Mouse (Mus musculus) hindbrain, embryonic 13.5 days (tissue): ENCODE data around the gene Obscn. TPM values are rescaled to one million over a fixed set of nuclear protein-coding genes. Genes with fewer than 3 reads are reported as not detected.

ENCODE experiments used
- ATAC-seq: fragments of 200-750 bp; cut with Nextera tagmentation; 2 replicates; pipeline ENCODE4 v1.8.0; 2017; ENCODE audit warnings: moderate TSS enrichment; ENCODE audit not compliant: low FRiP score
- H3K27ac ChIP-seq: fragments of 300-500 bp; sonication (generic); 2 replicates; pipeline ENCODE4 v1.5.1; 2015; ENCODE audit warnings: inconsistent platforms, mild to moderate bottlenecking, moderate library complexity
- H3K27me3 ChIP-seq: fragments of 300-500 bp; sonication (generic); 2 replicates; pipeline ENCODE4 v1.6.1; 2015; ENCODE audit warnings: mild to moderate bottlenecking, inconsistent platforms
- H3K36me3 ChIP-seq: fragments of 300-500 bp; sonication (generic); 2 replicates; pipeline ENCODE4 v1.6.1; 2015; ENCODE audit warnings: mild to moderate bottlenecking, inconsistent platforms
- H3K4me1 ChIP-seq: fragments of 300-500 bp; sonication (generic); replicated peaks from 2 replicates; pipeline ENCODE4 v1.6.1; 2015; ENCODE audit warnings: inconsistent platforms
- H3K4me2 ChIP-seq: fragments of 300-500 bp; sonication (generic); 2 replicates; pipeline ENCODE4 v1.6.1; 2015; ENCODE audit warnings: inconsistent platforms, mild to moderate bottlenecking, moderate library complexity
- H3K4me3 ChIP-seq: fragments of 300-500 bp; sonication (generic); 2 replicates; pipeline ENCODE4 v1.5.1; 2015; ENCODE audit warnings: mild to moderate bottlenecking, inconsistent platforms
- H3K9ac ChIP-seq: fragments of 300-500 bp; sonication (generic); 2 replicates; pipeline ENCODE4 v1.6.1; 2015; ENCODE audit warnings: mild to moderate bottlenecking, inconsistent platforms
- H3K9me3 ChIP-seq: fragments of 300-500 bp; sonication (generic); 2 replicates; pipeline ENCODE4 v1.6.1; 2016; ENCODE audit warnings: inconsistent platforms
- WGBS: fragments of 180-500 bp; shearing (Covaris S2); methylation state at CpG from one replicate; pipeline ENCODE4 v1.1.7; 2015; 5-methylcytosine and 5-hydroxymethylcytosine counted together
- polyA plus RNA-seq: library from polyadenylated mRNA; unstranded; fragments of >200 nt; fragmentation: Nextera tagmentation; extraction: Ambion mirVana; gene quantifications from 2 replicates; pipeline ENCODE4 v1.2.1, GENCODE M21; 2015

Obscn gene
- polyA plus RNA-seq, 1 experiment from 2014 or later, result 0.22 TPM

- H3K9ac ChIP-seq, result no peak overlapping the region
- H3K27ac ChIP-seq, result no peak overlapping the region
- H3K4me2 ChIP-seq, result no peak overlapping the region
- no peak overlapping the region for H3K4me3 ChIP-seq
- H3K4me1 ChIP-seq, result no peaks in the 10 kb centered on the region
- no peaks in the 10 kb centered on the region for H3K36me3 ChIP-seq
- no peak for ATAC-seq
- H3K27me3 ChIP-seq, result no peaks in the 10 kb centered on the region
- no peaks in the 10 kb centered on the region for H3K9me3 ChIP-seq
- WGBS, result 76% methylated on average over 6 of the region's 6 CpGs
These were observed 109.8 kb downstream of the Obscn start for GRCm38 (mm10) chr11:59026411-59026810.

GRCm38 (mm10) chr11:59015052-59015451 is 121.2 kb downstream of the Obscn start:
- H3K27ac ChIP-seq, result no peak overlapping the region
- no peaks in the 10 kb centered on the region for H3K27me3 ChIP-seq
- no peaks in the 10 kb centered on the region for H3K36me3 ChIP-seq
- no peak overlapping the region for H3K4me2 ChIP-seq
- no peaks in the 10 kb centered on the region for H3K4me1 ChIP-seq
- WGBS, result 41% methylated on average over 9 of the region's 9 CpGs
- H3K9ac ChIP-seq, result no peak overlapping the region
- H3K9me3 ChIP-seq, result no peaks in the 10 kb centered on the region
- no peak overlapping the region for H3K4me3 ChIP-seq
- no peak for ATAC-seq

GRCm38 (mm10) chr11:59002327-59003079 is 133.7 kb downstream of the Obscn start:
- Histone ChIP-seq H3K4me2 (no peak overlapping the region), H3K27ac (no peak overlapping the region), H3K4me1 (no peaks in the 10 kb centered on the region), H3K27me3 (no peaks in the 10 kb centered on the region), H3K4me3 (no peak overlapping the region), H3K9me3 (no peaks in the 10 kb centered on the region), H3K36me3 (no peaks in the 10 kb centered on the region), H3K9ac (no peak overlapping the region)
- ATAC-seq, result no peak
- 82% methylated on average over 7 of the region's 7 CpGs for WGBS

GRCm38 (mm10) chr11:59000635-59001034 is 135.6 kb downstream of the Obscn start:
- H3K9me3 ChIP-seq, result no peaks in the 10 kb centered on the region
- 90% methylated on average over 21 of the region's 21 CpGs for WGBS
- H3K27me3 ChIP-seq, result peaks cover 17% of the 10 kb centered on the region
- no peak overlapping the region for H3K27ac ChIP-seq
- no peak for ATAC-seq
- no peaks in the 10 kb centered on the region for H3K4me1 ChIP-seq
- no peak overlapping the region for H3K9ac ChIP-seq
- H3K36me3 ChIP-seq, result no peaks in the 10 kb centered on the region
- no peak overlapping the region for H3K4me2 ChIP-seq
- no peak overlapping the region for H3K4me3 ChIP-seq

DNA sequence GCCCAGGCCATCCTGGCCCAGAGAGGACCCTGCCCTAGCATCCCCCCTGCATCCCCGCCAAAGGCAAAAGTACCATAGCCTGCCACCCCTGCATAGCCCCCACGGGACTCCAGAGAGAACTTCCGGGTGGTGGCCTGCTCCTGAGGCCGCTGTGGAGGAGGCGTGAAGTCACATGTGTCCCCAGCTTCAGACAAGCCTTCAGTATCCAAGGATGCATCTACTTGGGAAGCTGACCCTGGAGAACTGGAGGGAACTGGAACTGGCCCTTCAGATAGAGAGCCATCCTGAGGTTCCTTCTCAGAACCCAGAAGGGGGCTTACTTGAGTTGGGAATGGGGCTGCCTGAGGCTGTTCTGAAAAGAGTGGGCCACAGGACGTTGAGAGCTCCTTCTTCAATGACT is 136.4 kb downstream of the Obscn start:
- no peak for ATAC-seq
- WGBS, result 83% methylated on average over 6 of the region's 6 CpGs
- Histone ChIP-seq H3K27me3 (peaks cover 25% of the 10 kb centered on the region), H3K4me2 (no peak overlapping the region), H3K4me3 (no peak overlapping the region), H3K27ac (no peak overlapping the region), H3K36me3 (no peaks in the 10 kb centered on the region), H3K9ac (no peak overlapping the region), H3K4me1 (0 out of 2 replicates have a peak, but pooled peaks cover 1% of the 10 kb centered on the region), H3K9me3 (no peaks in the 10 kb centered on the region)

DNA sequence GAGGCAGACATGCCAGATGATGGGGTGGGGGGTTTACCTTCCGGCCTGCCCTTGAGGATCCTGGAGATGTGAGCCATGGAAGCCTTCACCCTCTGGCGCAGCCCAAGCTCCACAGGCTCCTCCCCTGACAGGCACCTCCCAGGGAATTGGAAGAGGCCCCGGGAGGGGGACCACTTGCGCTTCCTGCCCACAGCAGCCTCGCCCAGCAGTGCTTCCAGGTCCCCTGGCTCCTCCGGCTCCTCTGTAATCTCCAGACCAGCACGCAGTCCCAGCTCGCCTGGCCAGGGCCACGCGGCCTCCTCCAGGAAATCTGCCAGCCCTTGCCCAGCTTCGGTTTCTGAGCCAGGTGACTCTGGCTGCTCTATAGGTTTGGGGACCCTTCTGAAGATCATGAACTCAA is 137.0 kb downstream of the Obscn start:
- no peaks in the 10 kb centered on the region for H3K36me3 ChIP-seq
- H3K4me1 ChIP-seq, result peaks cover 7% of the 10 kb centered on the region
- no peaks in the 10 kb centered on the region for H3K9me3 ChIP-seq
- no peak overlapping the region for H3K4me3 ChIP-seq
- H3K27me3 ChIP-seq, result peaks cover 27% of the 10 kb centered on the region
- no peak overlapping the region for H3K27ac ChIP-seq
- no peak for ATAC-seq
- WGBS, result 66% methylated on average over 11 of the region's 11 CpGs
- no peak overlapping the region for H3K9ac ChIP-seq
- H3K4me2 ChIP-seq, result no peak overlapping the region

- no peak overlapping the region for H3K4me3 ChIP-seq
- peaks cover 8% of the 10 kb centered on the region for H3K4me1 ChIP-seq
- no peak overlapping the region for H3K9ac ChIP-seq
- H3K27me3 ChIP-seq, result peaks cover 36% of the 10 kb centered on the region
- H3K9me3 ChIP-seq, result no peaks in the 10 kb centered on the region
- H3K36me3 ChIP-seq, result no peaks in the 10 kb centered on the region
- H3K4me2 ChIP-seq, result no peak overlapping the region
- H3K27ac ChIP-seq, result no peak overlapping the region
- no peak for ATAC-seq
- WGBS, result 91% methylated on average over 5 of the region's 5 CpGs
These were observed 138.7 kb downstream of the Obscn start for GRCm38 (mm10) chr11:58997541-58997940.

- WGBS, result 67% methylated on average over 12 of the region's 12 CpGs
- no peak overlapping the region for H3K9ac ChIP-seq
These were observed 140.3 kb downstream of the Obscn start for GRCm38 (mm10) chr11:58995807-58996370.

GRCm38 (mm10) chr11:58995061-58995806 is 141.0 kb downstream of the Obscn start:
- H3K27ac ChIP-seq, result no peak overlapping the region
- peaks cover 8% of the 10 kb centered on the region for H3K4me1 ChIP-seq
- H3K9me3 ChIP-seq, result no peaks in the 10 kb centered on the region
- H3K4me3 ChIP-seq, result peak overlapping the region; percentile 41; the same call in 1 of the 2 replicates
- H3K9ac ChIP-seq, result peak overlapping the region; percentile 67; the same call in 1 of the 2 replicates
- no peak for ATAC-seq
- peaks cover 36% of the 10 kb centered on the region for H3K27me3 ChIP-seq
- 83% methylated on average over 9 of the region's 9 CpGs for WGBS
- peak overlapping the region; percentile 65; the same call in 1 of the 2 replicates for H3K4me2 ChIP-seq
- peaks cover 16% of the 10 kb centered on the region for H3K36me3 ChIP-seq

More at GRCm38 (mm10) chr11:58995807-58996370, 140.3 kb downstream of the Obscn start:
- peaks cover 36% of the 10 kb centered on the region for H3K27me3 ChIP-seq
- no peak overlapping the region for H3K4me2 ChIP-seq
- H3K36me3 ChIP-seq, result peaks cover 10% of the 10 kb centered on the region
- peaks cover 8% of the 10 kb centered on the region for H3K4me1 ChIP-seq
- ATAC-seq, result no peak
- no peaks in the 10 kb centered on the region for H3K9me3 ChIP-seq
- no peak overlapping the region for H3K27ac ChIP-seq
- no peak overlapping the region for H3K4me3 ChIP-seq

DNA sequence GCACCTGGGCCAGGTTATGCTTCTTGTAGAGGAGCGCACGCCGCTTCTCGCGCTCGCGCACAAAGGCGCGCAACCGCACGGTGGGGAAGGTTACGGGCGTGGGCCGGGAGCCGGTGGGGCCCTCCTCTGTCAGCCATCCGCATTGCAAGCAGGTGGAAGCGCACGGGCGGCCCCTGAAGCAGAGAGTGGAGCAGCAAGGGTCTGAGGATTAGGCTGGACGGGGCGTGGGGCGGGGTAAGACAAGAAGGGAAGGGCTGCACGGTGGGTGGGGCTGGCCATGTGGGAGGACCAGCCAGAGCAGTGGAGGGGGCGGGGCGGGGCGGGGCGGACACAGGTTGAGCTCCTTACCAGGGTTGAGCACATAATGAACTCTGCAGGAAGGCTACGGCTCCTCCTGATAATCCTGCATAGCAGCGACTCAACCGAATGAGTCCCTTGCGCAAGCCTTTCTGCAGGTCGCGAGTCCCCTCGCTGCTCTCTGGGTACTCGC is 141.8 kb downstream of the Obscn start:
- Histone ChIP-seq H3K4me3 (peak overlapping the region; percentile 41), H3K9ac (peak overlapping the region; percentile 67), H3K4me1 (peaks cover 8% of the 10 kb centered on the region), H3K4me2 (peak overlapping the region; percentile 65), H3K36me3 (peaks cover 25% of the 10 kb centered on the region), H3K27me3 (peaks cover 36% of the 10 kb centered on the region), H3K9me3 (no peaks in the 10 kb centered on the region), H3K27ac (no peak overlapping the region)
- peak; percentile 68 for ATAC-seq
- 4% methylated on average over 35 of the region's 35 CpGs for WGBS

- no peak overlapping the region for H3K27ac ChIP-seq
- H3K9ac ChIP-seq, result no peak overlapping the region
- H3K4me1 ChIP-seq, result peaks cover 8% of the 10 kb centered on the region
- no peaks in the 10 kb centered on the region for H3K9me3 ChIP-seq
- peaks cover 37% of the 10 kb centered on the region for H3K36me3 ChIP-seq
- peaks cover 36% of the 10 kb centered on the region for H3K27me3 ChIP-seq
- 87% methylated on average over 6 of the region's 6 CpGs for WGBS
- ATAC-seq, result no peak
- no peak overlapping the region for H3K4me3 ChIP-seq
- H3K4me2 ChIP-seq, result no peak overlapping the region
These were observed 143.0 kb downstream of the Obscn start for GRCm38 (mm10) chr11:58993091-58993670.

GRCm38 (mm10) chr11:58991911-58992310 is 144.3 kb downstream of the Obscn start:
- no peaks in the 10 kb centered on the region for H3K9me3 ChIP-seq
- no peak overlapping the region for H3K4me3 ChIP-seq
- H3K36me3 ChIP-seq, result peaks cover 49% of the 10 kb centered on the region
- H3K4me1 ChIP-seq, result peaks cover 8% of the 10 kb centered on the region
- H3K27me3 ChIP-seq, result peaks cover 31% of the 10 kb centered on the region
- H3K4me2 ChIP-seq, result no peak overlapping the region
- no peak overlapping the region for H3K9ac ChIP-seq
- WGBS, result 88% methylated on average over 3 of the region's 3 CpGs
- no peak for ATAC-seq
- H3K27ac ChIP-seq, result no peak overlapping the region
